Mouse (Mus musculus): ENCODE measurements around the gene Cdpf1. TPM values are rescaled to one million over a fixed set of nuclear protein-coding genes. Genes with fewer than 3 reads are reported as not detected.
A peak's percentile ranks its signal among the peaks of the same experiment; 100 is the strongest.

Cdpf1 gene
- polyA plus RNA-seq, 1 experiment, result 51.4 TPM

DNA sequence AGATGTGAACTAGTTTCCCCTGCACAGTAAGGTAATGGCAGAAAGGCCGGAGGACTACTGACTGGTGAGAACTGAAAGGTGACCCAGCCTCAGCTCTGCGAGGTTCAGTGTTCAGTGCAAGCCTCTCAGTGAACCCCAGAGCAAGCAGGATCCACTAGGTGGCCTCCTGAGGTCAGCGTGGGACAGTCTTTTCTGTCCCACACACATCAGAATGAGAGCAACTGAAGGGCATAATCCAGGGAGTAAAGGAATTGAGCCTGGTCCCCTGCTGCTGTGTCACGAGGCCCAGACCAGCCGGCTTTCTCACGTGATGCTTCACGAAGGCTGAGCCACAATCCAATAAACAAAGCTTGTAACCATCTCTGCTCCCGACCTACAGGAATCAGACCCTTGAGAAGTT, 3.1 kb downstream of the Cdpf1 start:
- peak; percentile 42 for TF ChIP-seq CTCF (conservative IDR thresholded peaks at IDR 0.05; ENCODE audit: insufficient read depth, insufficient read length, low read depth, low read length)
- no peak for TF ChIP-seq POLR2A (IDR thresholded peaks at IDR 0.05; ENCODE audit: low read depth, low read length)
- 0 out of 2 replicates have a peak overlapping the region, but pooled peaks have one; percentile 7 for H3K27ac ChIP-seq (ENCODE audit: insufficient read depth, low read depth, low read length)
- H3K27me3 ChIP-seq (replicated peaks; ENCODE audit: control insufficient read depth, insufficient read depth, low read length), result no peaks in the 10 kb centered on the region
- DNase-seq, result peak; percentile 47
- H3K4me1 ChIP-seq (ENCODE audit: control insufficient read depth, insufficient read depth, low read length), result peaks cover 3% of the 10 kb centered on the region; the same call in 1 of the 2 replicates
- no peak overlapping the region for H3K4me3 ChIP-seq (ENCODE audit: insufficient read depth, low read depth, low read length)
- H3K36me3 ChIP-seq (ENCODE audit: control insufficient read depth, insufficient read depth, low read length), result no peaks in the 10 kb centered on the region
- 57% methylated on average over 8 of the region's 8 CpGs for WGBS

DNA sequence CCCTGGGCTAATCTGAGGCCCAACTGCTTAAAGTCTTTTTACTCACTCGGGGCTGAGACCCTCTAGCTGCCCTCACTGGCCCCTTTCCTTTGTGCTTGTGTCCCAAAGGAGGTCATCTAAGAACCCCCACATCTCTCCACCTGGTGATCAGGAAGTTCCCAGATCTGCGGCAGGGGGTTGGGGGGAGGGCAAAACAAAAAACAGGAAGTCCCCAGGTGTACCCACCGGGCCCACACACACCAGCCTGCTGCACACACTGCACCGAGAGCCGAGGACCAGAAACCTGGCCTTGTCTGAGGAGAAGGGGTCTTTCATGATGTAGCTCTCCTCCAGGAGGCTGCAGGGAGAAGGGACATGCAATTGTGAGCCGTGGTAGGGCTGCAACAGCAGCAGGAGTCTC, 3.5 kb downstream of the Cdpf1 start:
- Histone ChIP-seq H3K4me3 (ENCODE audit: insufficient read depth, low read depth, low read length) (no peak overlapping the region), H3K27me3 (replicated peaks; ENCODE audit: control insufficient read depth, insufficient read depth, low read length) (no peaks in the 10 kb centered on the region), H3K27ac (ENCODE audit: insufficient read depth, low read depth, low read length) (0 out of 2 replicates have a peak overlapping the region, but pooled peaks have one; percentile 7), H3K4me1 (ENCODE audit: control insufficient read depth, insufficient read depth, low read length) (peaks cover 3% of the 10 kb centered on the region; the same call in 1 of the 2 replicates), H3K36me3 (ENCODE audit: control insufficient read depth, insufficient read depth, low read length) (no peaks in the 10 kb centered on the region)
- DNase-seq, result no peak
- no peak for TF ChIP-seq POLR2A (IDR thresholded peaks at IDR 0.05; ENCODE audit: low read depth, low read length)
- no peak for TF ChIP-seq CTCF (conservative IDR thresholded peaks at IDR 0.05; ENCODE audit: insufficient read depth, insufficient read length, low read depth, low read length)
- WGBS, result 74% methylated on average over 6 of the region's 6 CpGs

DNA sequence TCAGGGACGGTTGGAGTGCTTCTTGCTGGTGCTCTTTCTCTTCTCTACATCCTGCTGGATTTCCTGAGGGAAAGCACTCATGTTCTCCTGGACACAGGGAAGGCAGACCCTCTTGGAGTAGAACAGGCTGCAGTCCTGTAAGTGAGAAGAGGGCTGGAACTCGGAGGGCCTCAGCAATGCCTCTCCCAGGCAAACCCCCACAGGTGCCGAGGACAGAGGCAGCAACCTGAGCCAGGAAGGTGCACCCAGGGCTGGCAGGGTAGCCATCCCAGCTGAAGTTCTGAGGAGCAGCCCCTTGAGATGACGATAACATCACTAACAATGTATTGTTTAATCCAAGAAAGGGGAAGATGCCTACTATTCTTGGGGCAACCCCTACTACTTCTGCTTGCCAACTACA, 4.1 kb downstream of the Cdpf1 start:
- DNase-seq, result no peak
- TF ChIP-seq POLR2A (IDR thresholded peaks at IDR 0.05; ENCODE audit: low read depth, low read length) (no peak), CTCF (conservative IDR thresholded peaks at IDR 0.05; ENCODE audit: insufficient read depth, insufficient read length, low read depth, low read length) (no peak)
- no peak overlapping the region for H3K27ac ChIP-seq (ENCODE audit: insufficient read depth, low read depth, low read length)
- H3K36me3 ChIP-seq (ENCODE audit: control insufficient read depth, insufficient read depth, low read length), result no peaks in the 10 kb centered on the region
- WGBS, result 82% methylated on average over 4 of the region's 4 CpGs
- peaks cover 3% of the 10 kb centered on the region; the same call in 1 of the 2 replicates for H3K4me1 ChIP-seq (ENCODE audit: control insufficient read depth, insufficient read depth, low read length)
- no peak overlapping the region for H3K4me3 ChIP-seq (ENCODE audit: insufficient read depth, low read depth, low read length)
- H3K27me3 ChIP-seq (replicated peaks; ENCODE audit: control insufficient read depth, insufficient read depth, low read length), result no peaks in the 10 kb centered on the region

DNA sequence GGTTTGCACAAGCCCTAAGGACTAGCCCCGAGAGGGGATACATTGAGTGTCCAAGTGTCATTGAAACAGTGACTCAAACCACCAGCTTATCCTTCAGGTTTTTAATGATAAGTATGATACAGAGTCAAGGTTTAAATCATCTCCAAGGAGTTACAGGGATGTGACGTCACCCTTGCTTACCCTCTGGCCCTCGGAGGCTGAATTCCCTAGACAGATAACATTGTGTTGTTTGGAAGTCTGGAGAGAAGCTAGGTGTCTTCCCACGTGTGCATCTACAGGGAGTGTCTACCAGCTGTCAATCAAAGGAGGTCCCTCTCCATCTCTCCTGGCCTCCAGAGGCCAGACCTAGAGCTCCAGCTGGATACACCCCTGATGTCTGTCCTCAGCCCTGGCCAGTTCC, 4.6 kb downstream of the Cdpf1 start:
- peaks cover 3% of the 10 kb centered on the region; the same call in 1 of the 2 replicates for H3K4me1 ChIP-seq (ENCODE audit: control insufficient read depth, insufficient read depth, low read length)
- no peaks in the 10 kb centered on the region for H3K36me3 ChIP-seq (ENCODE audit: control insufficient read depth, insufficient read depth, low read length)
- TF ChIP-seq CTCF (conservative IDR thresholded peaks at IDR 0.05; ENCODE audit: insufficient read depth, insufficient read length, low read depth, low read length), result no peak
- no peak for TF ChIP-seq POLR2A (IDR thresholded peaks at IDR 0.05; ENCODE audit: low read depth, low read length)
- no peak overlapping the region for H3K4me3 ChIP-seq (ENCODE audit: insufficient read depth, low read depth, low read length)
- no peak for DNase-seq
- H3K27me3 ChIP-seq (replicated peaks; ENCODE audit: control insufficient read depth, insufficient read depth, low read length), result no peaks in the 10 kb centered on the region
- WGBS, result 67% methylated on average over 4 of the region's 4 CpGs
- H3K27ac ChIP-seq (ENCODE audit: insufficient read depth, low read depth, low read length), result no peak overlapping the region

DNA sequence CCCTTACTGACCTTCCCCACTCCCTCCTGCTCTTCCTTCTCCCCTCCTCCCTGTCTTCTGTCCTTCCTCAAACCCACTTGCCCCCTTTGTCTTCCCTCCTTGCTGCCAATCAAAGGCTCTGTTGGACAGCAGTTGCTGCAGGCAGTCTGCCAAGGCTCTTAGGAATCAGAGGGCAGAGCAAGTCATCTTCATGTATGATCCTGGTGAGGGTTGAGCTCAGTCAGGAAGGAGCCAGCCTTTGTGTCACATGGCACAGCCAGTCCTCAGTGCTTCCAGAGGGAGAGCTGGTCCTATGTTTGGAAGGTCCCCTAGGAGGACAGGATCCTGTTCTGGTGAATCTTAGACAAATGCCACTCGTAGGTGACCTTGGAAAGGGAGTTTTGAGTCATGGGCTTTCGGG, 8.6 kb downstream of the Cdpf1 start:
- no peak overlapping the region for H3K27ac ChIP-seq (ENCODE audit: insufficient read depth, low read depth, low read length)
- peak; percentile 53 for DNase-seq
- 83% methylated on average over 2 of the region's 2 CpGs for WGBS
- H3K4me1 ChIP-seq (ENCODE audit: control insufficient read depth, insufficient read depth, low read length), result no peaks in the 10 kb centered on the region; the same call in 1 of the 2 replicates
- no peak overlapping the region for H3K4me3 ChIP-seq (ENCODE audit: insufficient read depth, low read depth, low read length)
- peaks cover 1% of the 10 kb centered on the region for H3K36me3 ChIP-seq (ENCODE audit: control insufficient read depth, insufficient read depth, low read length)
- TF ChIP-seq POLR2A (IDR thresholded peaks at IDR 0.05; ENCODE audit: low read depth, low read length), result no peak
- no peak for TF ChIP-seq CTCF (conservative IDR thresholded peaks at IDR 0.05; ENCODE audit: insufficient read depth, insufficient read length, low read depth, low read length)
- H3K27me3 ChIP-seq (replicated peaks; ENCODE audit: control insufficient read depth, insufficient read depth, low read length), result no peaks in the 10 kb centered on the region

DNA sequence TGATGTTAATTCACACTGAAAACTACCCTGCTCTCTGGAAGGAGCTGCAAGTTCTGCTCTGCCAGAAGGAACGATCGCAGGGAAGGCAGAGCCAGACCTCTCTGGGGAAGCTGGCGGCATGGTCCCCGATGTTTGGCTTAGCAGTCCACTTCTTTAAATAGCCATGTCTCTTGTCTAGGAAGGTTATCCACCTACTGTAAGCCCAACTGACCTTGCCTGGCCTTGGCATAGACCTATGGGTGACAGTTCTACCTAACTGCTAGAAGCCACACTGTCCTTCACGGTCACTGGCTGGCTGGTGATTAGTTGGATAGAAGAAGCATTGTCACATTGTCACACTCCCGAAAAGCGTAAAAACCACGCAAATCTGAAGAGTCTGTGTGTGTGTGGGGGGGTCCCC, 12.8 kb downstream of the Cdpf1 start:
- Histone ChIP-seq H3K4me3 (ENCODE audit: insufficient read depth, low read depth, low read length) (no peak overlapping the region), H3K4me1 (ENCODE audit: control insufficient read depth, insufficient read depth, low read length) (no peaks in the 10 kb centered on the region), H3K36me3 (ENCODE audit: control insufficient read depth, insufficient read depth, low read length) (peaks cover 1% of the 10 kb centered on the region), H3K27me3 (replicated peaks; ENCODE audit: control insufficient read depth, insufficient read depth, low read length) (no peaks in the 10 kb centered on the region), H3K27ac (ENCODE audit: insufficient read depth, low read depth, low read length) (no peak overlapping the region)
- no peak for DNase-seq
- 97% methylated on average over 8 of the region's 8 CpGs for WGBS
- TF ChIP-seq POLR2A (IDR thresholded peaks at IDR 0.05; ENCODE audit: low read depth, low read length) (no peak), CTCF (conservative IDR thresholded peaks at IDR 0.05; ENCODE audit: insufficient read depth, insufficient read length, low read depth, low read length) (no peak)

DNA sequence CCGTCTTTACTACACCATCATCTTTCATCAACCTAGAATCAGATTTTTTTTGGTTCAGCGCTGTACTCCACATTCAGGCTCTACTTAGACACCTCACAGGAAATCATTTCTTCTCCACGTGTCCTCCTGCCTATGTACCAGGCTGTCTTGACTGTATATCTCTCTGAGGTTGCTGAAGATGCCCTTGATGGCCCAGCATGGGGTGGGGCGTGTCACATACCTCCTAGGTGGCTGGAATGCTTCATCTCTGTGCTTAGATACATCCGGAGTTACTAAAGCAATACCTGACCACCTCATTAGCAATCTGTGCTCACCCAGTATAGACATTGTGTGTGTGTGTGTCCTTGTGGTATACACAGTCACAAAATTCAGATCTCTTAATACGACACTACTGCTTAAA, 16.0 kb downstream of the Cdpf1 start:
- H3K4me1 ChIP-seq (ENCODE audit: control insufficient read depth, insufficient read depth, low read length), result no peaks in the 10 kb centered on the region
- whole genome bisulfite sequencing, result 79% methylated on average over 6 of the region's 6 CpGs
- no peaks in the 10 kb centered on the region for H3K27me3 ChIP-seq (replicated peaks; ENCODE audit: control insufficient read depth, insufficient read depth, low read length)
- DNase-seq, result no peak
- H3K27ac ChIP-seq (ENCODE audit: insufficient read depth, low read depth, low read length), result no peak overlapping the region
- no peaks in the 10 kb centered on the region; the same call in 1 of the 2 replicates for H3K36me3 ChIP-seq (ENCODE audit: control insufficient read depth, insufficient read depth, low read length)
- H3K4me3 ChIP-seq (ENCODE audit: insufficient read depth, low read depth, low read length), result no peak overlapping the region
- TF ChIP-seq POLR2A (IDR thresholded peaks at IDR 0.05; ENCODE audit: low read depth, low read length), result no peak
